Mouse (Mus musculus): ENCODE measurements at regions not wholly inside any gene's neighbourhood (a gene's known extent, or its start where the extent isn't known, plus 50 kb on each side); places are given as distances from the start of the nearest gene placed in this dataset.

DNA sequence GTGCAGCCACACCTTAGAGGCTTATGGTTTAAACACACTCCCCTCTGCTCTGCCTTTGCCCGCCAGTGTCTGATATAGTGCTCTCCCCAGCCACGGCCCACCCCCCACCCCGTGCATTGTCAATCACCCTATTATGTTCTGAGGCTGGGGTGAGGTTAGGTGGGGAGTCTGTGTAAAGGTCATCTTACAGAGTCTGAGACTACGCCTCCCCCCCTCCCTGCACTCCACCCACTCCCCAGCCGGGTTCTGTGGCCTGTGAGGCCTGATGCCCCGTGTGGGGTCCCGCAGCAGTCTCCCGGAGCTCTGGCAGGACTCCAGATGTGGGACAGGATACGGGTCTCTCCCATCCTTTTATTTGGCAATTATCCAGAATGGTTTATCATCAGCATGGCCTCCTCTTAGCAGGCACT lies 64.8 kb upstream of the Bend4 start:
- TF ChIP-seq POLR2A (IDR thresholded peaks at IDR 0.05; ENCODE audit: borderline replicate concordance, extremely low read depth, low read depth, low read length): no peak
- no peak for TF ChIP-seq CTCF (IDR thresholded peaks at IDR 0.05; ENCODE audit: insufficient read depth, low read length)
